Mouse (Mus musculus) adrenal gland, adult (tissue): ENCODE results near the gene Nxph1.

Experiments
- DNase-seq, 2 experiments: peaks; one replicate each; pipeline ENCODE4 v3.0.0; 2022 to 2023; ENCODE audit warnings: low spot score in 1 of 2; ENCODE audit not compliant: inconsistent age in 2 of 2

Nxph1 gene

DNA sequence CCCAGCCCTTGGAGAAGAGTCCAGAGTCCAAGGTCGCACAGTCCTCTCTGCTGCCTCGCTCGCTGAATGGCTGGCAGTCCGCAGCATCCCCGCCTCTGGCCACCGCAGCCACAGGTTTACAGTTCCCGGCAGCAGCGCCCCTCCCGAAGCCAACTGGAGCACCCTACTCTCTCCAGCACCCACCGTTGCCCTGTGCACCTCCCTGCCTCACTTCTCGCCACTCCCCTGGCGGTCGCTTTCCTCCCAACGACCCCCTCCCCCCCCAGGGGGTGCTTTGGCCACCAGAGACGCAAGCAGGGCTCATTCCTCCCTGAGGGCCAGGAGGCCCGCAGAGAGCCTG, at the start of gene Nxph1:
Gene Nxph1 (plus strand): TSS at position 301 of the 340 bp plus-strand sequence.
- DNase-seq, result no peak

DNA sequence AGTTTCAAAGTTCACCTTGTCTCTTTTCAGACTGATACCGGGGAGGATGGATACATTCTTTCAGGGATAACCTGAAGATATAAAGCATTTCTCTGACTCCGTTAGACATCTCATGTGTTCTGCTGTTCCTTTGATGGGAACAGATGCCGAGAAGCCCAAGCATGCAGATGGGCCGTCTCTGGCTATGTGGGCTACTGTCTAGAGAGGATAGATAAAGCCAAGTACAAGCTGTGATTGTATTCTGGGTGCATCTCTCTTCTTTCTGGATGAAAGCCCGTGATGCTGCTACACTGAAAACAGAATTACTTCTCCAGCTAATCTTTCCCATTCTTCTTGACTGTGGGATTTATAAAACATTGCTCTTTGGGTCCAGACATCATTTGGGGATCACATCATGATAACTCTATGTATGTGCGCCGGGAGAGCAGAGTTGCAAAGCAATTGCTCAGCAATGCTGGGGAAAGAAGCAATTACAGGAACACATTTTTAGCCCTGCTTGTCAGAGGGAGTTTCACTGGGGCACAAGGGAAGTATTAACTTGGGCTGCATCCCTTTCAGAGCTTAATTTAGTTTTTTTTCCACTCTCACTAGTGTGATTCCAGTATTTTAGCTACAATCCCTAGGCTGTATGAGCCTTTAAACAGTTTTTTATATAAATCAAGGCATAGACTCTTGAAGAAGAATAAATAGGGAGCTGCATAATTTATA, 48.1 kb upstream of the Nxph1 start:
- no peak for DNase-seq

DNA sequence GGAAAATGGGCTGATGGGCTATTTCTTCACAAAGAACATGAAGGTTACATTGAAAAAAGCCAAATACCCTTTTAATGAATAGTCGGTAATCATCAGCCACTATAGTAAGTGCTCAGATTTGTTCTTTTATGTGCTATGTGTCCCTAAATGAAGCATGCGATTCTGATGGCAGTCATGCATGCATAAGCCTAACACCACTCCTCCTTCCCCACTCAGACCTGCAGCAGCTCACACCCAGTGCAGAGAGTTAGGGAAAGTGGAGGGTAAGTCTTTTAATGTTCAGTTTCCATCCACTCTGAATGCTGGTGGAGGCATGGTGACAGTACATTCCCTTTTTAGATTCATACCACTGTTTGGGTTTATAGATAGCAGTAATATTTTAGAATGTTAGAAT, 47.5 kb upstream of the Nxph1 start:
- DNase-seq, result no peak

DNA sequence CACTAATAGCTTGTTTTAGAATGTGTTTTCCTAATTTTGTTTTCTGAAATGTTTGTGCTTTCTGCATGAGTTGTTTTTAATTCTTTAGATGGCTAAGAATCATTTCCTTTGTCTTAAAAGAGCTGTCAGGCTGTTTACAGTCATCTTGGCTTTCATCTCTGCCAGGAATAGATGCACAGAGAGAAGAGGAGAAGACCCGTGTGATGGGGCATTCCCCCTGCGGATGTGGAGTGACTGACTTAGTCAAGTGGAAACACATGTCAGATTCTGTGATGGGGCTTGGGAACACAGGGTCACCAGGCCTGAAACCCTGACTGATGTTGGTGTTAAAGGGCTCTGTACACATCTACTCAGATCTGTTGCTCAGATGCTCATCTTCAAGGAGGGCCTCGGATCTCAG, 40.3 kb upstream of the Nxph1 start:
- DNase-seq, result no peak

DNA sequence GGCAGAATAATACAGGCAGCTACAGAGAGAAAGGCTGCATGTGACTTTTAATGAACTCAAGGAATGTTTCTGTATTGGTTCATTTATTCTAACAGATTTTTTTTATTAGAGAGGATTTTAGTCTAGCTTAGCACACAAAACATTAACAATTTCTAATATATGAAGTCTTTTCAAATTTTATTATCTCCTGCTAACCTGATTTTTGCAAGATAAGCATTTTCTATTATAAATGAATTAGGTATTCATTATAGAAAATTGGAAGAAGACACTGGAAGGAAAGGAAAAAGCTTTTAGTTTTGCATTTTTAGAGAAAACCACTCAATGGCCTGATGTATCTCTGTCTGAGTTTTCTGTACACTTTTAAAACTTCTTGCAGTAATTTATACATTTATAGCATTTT, 34.8 kb upstream of the Nxph1 start:
- no peak for DNase-seq

- no peak for DNase-seq
Measured at GRCm38 (mm10) chr6:8914682-8915081, 33.5 kb upstream of the Nxph1 start.

GRCm38 (mm10) chr6:8924481-8924880, 23.8 kb upstream of the Nxph1 start:
- DNase-seq, result peak; percentile 7 to 71

- no peak for DNase-seq
Measured at GRCm38 (mm10) chr6:8935241-8935640, 13.0 kb upstream of the Nxph1 start.

DNA sequence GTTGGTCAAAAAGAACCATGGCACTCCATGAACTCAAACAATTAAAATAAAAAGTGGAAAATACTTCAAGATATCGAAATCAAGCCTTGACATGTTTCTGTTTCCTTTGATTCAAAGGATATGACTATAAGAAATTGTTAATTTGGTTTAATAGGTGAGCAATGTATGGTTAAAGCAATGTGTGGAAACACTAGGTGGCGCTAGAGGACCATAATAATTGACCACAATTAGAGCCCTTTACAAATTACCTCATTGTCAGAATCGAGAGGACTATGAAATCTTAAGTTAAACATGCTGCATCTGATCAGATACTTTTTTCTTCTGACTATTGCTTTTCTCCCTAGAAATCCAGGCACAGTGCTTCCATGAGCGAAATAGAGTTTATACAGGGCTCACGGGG, 12.5 kb upstream of the Nxph1 start:
- DNase-seq, result peak in 1 of 2 experiments; percentile 88

GRCm38 (mm10) chr6:8936168-8936567, 12.1 kb upstream of the Nxph1 start:
- no peak for DNase-seq

- peak; percentile 58 to 88 for DNase-seq
Measured at GRCm38 (mm10) chr6:8948471-8949411, 510 bp downstream of the Nxph1 start.

- DNase-seq, result peak in 1 of 2 experiments; percentile 50
Measured at GRCm38 (mm10) chr6:8949665-8950201, 1.5 kb downstream of the Nxph1 start.

DNA sequence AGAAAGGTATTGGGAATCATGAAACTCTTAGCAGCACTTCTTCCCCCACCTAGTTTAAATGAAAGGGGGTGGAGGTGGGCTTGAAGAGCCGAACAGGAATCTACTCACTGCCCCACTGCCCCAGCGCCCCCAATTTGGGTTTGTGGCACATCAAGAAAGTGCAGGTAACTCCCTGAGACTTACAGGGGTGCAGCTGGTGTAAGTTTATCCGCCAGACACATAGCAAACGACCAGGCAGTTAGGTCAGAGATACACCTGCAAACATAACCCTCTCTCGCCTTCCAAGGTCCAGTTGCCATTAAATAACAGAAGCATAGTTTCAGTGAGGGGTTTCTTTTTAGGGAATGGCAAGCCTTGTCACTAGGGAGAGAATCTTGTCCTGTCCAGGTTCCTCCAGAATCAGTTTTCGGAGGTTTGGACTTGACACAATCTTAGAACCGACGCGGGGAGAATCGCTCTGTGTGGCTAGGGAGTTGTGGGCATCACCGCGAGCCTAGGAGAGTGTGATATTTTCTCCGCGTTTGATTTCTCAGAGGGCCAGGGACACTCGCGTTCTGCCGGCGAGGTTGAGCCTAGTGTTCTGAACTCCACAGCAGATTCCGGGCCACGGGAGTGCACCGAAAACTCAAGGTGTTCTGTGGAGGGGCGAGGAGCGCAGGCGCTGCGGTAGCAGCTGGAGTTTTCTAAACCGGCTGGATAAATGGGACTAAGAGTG, 2.5 kb downstream of the Nxph1 start:
- DNase-seq, result no peak

DNA sequence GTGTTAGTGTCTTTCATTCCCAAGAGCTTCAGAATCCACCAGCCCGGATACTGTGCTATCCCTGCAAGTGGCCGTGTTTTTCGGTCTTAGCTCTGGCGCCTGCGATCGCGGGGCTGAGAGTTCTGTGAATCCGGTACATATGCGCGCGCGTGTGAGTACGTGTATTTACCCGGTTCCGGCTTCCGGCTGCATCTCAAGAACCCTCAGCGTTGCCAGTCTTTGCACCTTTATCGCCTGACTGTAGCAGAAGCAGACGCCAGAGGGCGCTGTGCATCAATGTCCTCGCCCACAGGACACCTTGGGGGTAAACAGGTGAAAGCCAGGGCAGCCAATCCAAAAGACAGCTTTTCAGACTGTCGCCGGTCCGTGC, 3.1 kb downstream of the Nxph1 start:
- DNase-seq, result peak; percentile 49 to 85

DNA sequence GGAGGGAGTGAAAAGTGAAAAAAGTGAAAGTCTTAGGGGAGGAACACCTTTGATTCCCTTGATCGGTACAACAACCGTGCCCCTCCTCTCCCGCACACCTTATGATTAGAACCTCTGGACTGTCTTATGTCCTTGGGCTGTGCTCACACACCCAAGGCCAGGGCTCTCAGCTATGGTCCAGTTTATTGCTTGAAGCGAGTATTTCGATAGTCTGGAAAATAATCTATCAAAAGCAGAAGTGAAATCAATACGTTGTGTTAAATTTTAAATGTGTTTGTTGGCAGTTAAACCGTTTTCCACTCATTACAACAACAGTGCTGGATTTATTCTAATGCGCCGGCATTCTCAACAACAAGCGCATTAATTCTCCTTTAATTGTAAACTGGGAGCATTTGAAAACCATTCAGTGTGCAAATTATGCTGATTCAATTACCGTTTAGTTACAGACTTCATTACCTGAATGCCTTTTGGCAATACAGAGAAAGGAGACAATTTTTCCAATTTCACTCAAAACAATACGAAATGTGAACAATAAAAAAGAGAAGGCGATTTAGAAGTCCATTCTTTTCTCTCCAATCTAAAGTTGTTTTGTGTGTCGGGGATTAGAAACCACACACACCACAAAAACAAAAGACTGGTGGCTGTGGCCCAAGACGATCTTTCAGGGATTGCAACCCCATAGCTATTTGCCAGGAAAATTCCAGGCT, 3.8 kb downstream of the Nxph1 start:
- DNase-seq, result no peak

GRCm38 (mm10) chr6:8955817-8956529, 7.7 kb downstream of the Nxph1 start:
- no peak for DNase-seq

DNA sequence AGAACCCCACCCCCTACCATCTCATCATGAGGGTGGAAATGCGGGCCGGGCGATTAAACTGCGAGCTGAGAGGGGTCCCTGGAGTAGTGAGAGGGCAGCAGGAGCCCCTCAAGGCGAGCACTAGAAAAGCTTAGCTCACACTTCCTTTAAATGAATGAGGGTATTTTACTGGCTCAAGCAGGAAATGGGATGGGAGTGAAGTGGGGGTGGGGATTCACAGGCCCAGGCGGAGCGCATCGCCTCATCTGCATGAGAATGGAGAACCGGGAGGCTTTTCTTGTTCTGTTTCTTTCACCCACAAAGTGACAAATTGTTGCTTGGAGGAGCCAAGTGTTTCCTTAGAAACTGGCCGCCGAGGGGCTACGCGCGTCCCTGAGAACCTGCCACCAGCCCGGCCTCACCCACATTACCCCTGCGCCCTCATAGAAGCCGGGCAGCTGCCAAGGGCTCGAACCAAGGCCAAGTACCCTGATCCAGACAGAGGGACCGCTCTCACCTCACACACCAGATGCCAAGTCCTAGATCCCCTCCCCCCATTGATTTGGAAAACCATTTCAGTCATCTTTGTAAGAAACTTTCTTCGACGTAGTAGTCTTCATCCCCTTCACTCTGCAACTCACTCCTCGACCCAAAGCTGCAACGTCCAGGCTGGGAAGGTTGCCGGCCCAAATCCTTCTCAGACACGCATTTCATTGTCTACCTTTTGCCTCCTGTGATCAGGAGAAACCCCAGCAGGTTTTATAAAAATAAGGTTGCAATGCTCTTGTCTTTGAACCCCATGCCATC, 8.7 kb downstream of the Nxph1 start:
- DNase-seq, result no peak

DNA sequence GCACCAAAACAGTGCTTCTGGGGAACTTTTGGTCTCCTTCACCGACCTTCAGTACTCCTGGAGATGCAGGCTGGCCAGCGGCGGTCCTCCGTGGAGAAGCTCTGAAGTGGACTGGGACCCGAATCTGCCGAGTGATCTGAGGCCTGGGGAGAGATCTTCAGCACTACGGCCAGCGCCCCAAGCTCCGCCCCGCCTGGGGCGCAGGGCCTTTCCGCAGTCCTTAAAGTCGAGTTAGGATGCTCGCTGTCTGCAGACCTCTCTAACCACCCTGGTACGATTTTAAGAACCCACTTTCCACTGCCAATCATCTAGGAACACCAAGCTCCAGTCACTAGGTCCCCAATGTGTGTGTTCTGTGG, 9.3 kb downstream of the Nxph1 start:
- DNase-seq, result peak; percentile 52 to 84

DNA sequence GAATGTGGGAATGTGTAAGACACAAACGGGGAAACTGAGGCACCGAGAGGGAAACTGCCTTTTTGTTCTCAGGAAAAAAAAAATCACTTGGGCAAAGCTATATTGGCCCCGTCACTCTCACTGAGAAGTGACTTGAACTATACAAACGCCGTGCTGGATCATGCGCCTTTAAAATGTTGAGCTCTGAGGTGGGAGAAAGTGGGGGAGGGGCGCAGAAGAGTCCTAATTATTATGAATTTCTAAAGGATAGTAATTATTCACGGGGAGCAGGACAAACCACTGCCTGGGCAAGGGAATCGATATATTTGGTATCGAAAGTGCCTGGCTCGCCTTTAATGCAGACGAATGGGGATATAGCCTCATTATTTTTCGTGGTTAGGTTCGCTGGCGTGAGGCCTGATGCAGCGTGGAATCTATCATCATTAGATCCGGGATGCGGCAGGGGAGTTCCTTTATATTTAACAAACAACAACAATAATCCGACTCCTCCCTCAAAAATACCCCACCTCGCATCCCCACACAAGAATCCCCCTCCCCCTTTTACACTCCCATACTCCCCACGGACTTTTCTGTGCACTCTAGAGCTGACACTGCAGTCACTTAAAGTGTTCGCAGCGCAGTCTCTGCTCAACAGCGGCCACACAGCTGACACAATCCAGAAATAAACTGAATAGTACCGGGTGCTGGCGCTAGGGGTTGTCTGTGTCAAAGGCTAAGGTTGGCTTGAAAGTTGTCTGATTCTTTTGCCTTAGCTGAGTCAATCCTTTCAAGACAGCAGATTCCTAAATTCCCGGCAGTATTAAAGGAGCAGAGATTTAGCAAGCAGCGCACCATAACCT, 10.1 kb downstream of the Nxph1 start:
- DNase-seq, result peak; percentile 50 to 76
